Mouse (Mus musculus) embryonic facial prominence, embryonic 14.5 days (tissue): ENCODE results near the gene Ncaph2. TPM values are rescaled to one million over a fixed set of nuclear protein-coding genes. Genes with fewer than 3 reads are reported as not detected.
A peak's percentile ranks its signal among the peaks of the same experiment; 100 is the strongest.

Experiments used
- ATAC-seq: fragments of 200-750 bp; cut with Nextera tagmentation; 2 replicates; pipeline ENCODE4 v1.8.0; 2017; ENCODE audit warnings: low read depth, moderate number of reproducible peaks, moderate TSS enrichment
- DNase-seq: peaks from one replicate; pipeline ENCODE4 v3.0.0-alpha.2; 2015; ENCODE audit warnings: low spot score
- H3K27ac ChIP-seq: fragments of 300-500 bp; sonication (generic); replicated peaks from 2 replicates; pipeline ENCODE4 v1.5.1; 2014; ENCODE audit warnings: low read depth, mild to moderate bottlenecking, low read length, moderate library complexity
- H3K27me3 ChIP-seq: fragments of 300-500 bp; sonication (generic); replicated peaks from 2 replicates; pipeline ENCODE4 v1.6.1; 2014; ENCODE audit warnings: low read length; ENCODE audit not compliant: control insufficient read depth, insufficient read depth
- H3K36me3 ChIP-seq: fragments of 300-500 bp; sonication (generic); 2 replicates; pipeline ENCODE4 v1.6.1; 2014; ENCODE audit warnings: low read length, mixed read lengths; ENCODE audit not compliant: control insufficient read depth, insufficient read depth
- H3K4me1 ChIP-seq: fragments of 300-500 bp; sonication (generic); 2 replicates; pipeline ENCODE4 v1.6.1; 2014; ENCODE audit warnings: antibody characterized with exemption, low read length; ENCODE audit not compliant: control insufficient read depth, insufficient read depth
- H3K4me2 ChIP-seq: fragments of 300-500 bp; sonication (generic); 2 replicates; pipeline ENCODE4 v1.6.1; 2014; ENCODE audit warnings: low read depth, mild to moderate bottlenecking, low read length, moderate library complexity, mixed read lengths
- H3K4me3 ChIP-seq: fragments of 300-500 bp; sonication (generic); 2 replicates; pipeline ENCODE4 v1.5.1; 2014; ENCODE audit warnings: low read depth, mild to moderate bottlenecking, low read length
- H3K9ac ChIP-seq: fragments of 300-500 bp; sonication (generic); 2 replicates; pipeline ENCODE4 v1.6.1; 2014; ENCODE audit warnings: low read depth, mild to moderate bottlenecking, low read length, moderate library complexity, mixed read lengths
- H3K9me3 ChIP-seq: fragments of 300-500 bp; sonication (generic); 2 replicates; pipeline ENCODE4 v1.6.1; 2016; ENCODE audit warnings: low read length; ENCODE audit not compliant: control insufficient read depth
- WGBS: fragments of 180-500 bp; shearing (Covaris S2); extraction: QIAGEN DNeasy Blood & Tissue Kit; methylation state at CpG from one replicate; pipeline ENCODE4 v1.1.7; 2014; 5-methylcytosine and 5-hydroxymethylcytosine counted together
- polyA plus RNA-seq: library from polyadenylated mRNA; unstranded; fragments of >200 nt; fragmentation: Nextera tagmentation; extraction: Ambion mirVana; gene quantifications from 2 replicates; pipeline ENCODE4 v1.2.1, GENCODE M21; 2014

Gene Ncaph2
- polyA plus RNA-seq, 1 experiment from 2014 or later: 139 TPM

DNA sequence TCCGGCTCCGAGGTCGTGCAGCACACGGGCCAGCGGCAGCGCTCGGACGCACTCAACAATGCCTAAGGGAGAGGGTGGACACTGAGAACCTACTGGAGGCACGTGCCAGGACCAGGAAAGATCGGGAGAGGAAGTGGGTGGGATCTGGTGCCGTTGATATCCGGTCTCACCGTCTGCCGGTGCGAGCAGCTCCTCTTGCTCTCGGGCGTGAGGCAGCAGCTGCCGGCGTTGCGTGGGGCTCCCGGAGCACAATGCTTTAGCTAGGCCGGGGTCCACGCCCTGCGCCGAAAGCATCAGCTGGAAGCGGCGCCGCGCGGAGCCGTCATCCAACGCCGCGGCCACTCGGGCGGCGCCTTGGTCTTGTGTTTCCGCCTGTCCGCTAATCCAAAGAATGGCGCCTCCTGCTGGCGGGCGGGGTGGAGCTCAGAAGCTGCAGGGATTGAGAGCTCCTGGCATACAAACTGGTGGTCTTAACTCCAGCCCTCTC is 18.3 kb downstream of the Ncaph2 start, which contains the start of gene Sco2:
Sco2 (minus strand) TSS at position 85 of the 487 bp plus-strand sequence.
- Histone ChIP-seq H3K9me3 (no peaks in the 10 kb centered on the region), H3K36me3 (peaks cover 40% of the 10 kb centered on the region), H3K27me3 (peaks cover 35% of the 10 kb centered on the region), H3K9ac (peak within 1 kb of the TSS; percentile 84), H3K27ac (peak within 1 kb of the TSS; percentile 86), H3K4me3 (peak within 1 kb of the TSS; percentile 72), H3K4me2 (peak within 1 kb of the TSS; percentile 92), H3K4me1 (peaks cover 14% of the 10 kb centered on the region; the same call in 1 of the 2 replicates)
- 1% methylated on average over 26 of the region's 42 CpGs for WGBS
- ATAC-seq (peak; percentile 81), DNase-seq (peak; percentile 90)

GRCm38 (mm10) chr15:89374340-89374739 is 18.8 kb downstream of the Ncaph2 start:
- ATAC-seq (no peak), DNase-seq (no peak)
- Histone ChIP-seq H3K27ac (peak overlapping the region; percentile 86; the same call in 1 of the 2 replicates), H3K9ac (peak overlapping the region; percentile 84), H3K4me2 (peak overlapping the region; percentile 92), H3K27me3 (peaks cover 41% of the 10 kb centered on the region), H3K4me1 (peaks cover 19% of the 10 kb centered on the region; the same call in 1 of the 2 replicates), H3K4me3 (peak overlapping the region; percentile 72), H3K9me3 (no peaks in the 10 kb centered on the region), H3K36me3 (peaks cover 35% of the 10 kb centered on the region)
- 49% methylated on average over 9 of the region's 9 CpGs for WGBS

DNA sequence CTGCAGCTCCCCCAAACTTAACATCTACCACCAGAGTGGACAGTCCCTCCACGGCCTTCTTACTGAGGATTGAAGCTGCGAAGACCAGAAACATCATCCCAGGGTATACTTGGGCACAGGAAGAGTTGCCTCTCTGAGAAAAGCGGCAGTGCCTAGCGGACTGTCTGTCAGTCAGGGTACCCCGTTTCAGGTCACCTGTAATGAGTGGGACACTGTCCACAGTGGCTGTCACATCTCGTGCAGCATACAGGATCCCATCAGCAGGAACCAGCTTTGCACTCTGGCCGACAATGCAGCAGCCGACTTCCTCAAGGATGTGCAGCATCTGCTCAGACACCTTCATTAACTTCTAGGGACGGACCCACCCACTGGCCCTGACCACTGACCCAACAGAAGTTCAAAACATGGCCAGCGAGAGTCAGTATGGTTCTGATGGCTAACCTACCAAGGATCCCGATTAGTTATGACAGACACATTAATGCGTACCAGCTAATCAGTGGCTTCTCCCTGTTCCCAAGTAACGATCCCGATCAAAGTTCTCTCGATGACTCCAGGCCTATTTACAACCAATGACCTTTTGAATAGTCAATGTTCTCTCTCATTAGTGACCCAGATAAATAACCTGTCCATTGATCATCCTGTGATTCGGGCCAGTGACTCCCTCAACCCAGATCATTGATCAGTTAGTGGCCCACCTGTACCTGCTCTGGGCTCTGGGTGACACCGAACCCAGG is 19.4 kb downstream of the Ncaph2 start:
- Histone ChIP-seq H3K9me3 (no peaks in the 10 kb centered on the region), H3K36me3 (peaks cover 28% of the 10 kb centered on the region), H3K27me3 (peaks cover 47% of the 10 kb centered on the region), H3K27ac (no peak overlapping the region), H3K4me1 (peaks cover 20% of the 10 kb centered on the region; the same call in 1 of the 2 replicates), H3K4me3 (no peak overlapping the region), H3K9ac (no peak overlapping the region), H3K4me2 (peak overlapping the region; percentile 92; the same call in 1 of the 2 replicates)
- WGBS: 92% methylated on average over 17 of the region's 17 CpGs
- DNase-seq: no peak
- no peak for ATAC-seq

GRCm38 (mm10) chr15:89376040-89376439 is 20.5 kb downstream of the Ncaph2 start:
- peaks cover 58% of the 10 kb centered on the region for H3K27me3 ChIP-seq

GRCm38 (mm10) chr15:89376957-89377356 is 21.4 kb downstream of the Ncaph2 start, which contains the start of gene Tymp:
Gene Tymp, minus strand, starts transcription at chr15:89377039.
- Histone ChIP-seq H3K27me3 (peaks cover 59% of the 10 kb centered on the region), H3K9ac (no peak within 1 kb of the TSS)
- WGBS: 19% methylated on average over 16 of the region's 16 CpGs

More at GRCm38 (mm10) chr15:89376040-89376439, 20.5 kb downstream of the Ncaph2 start:
- Histone ChIP-seq H3K4me3 (no peak overlapping the region), H3K36me3 (peaks cover 18% of the 10 kb centered on the region), H3K4me2 (no peak overlapping the region), H3K27ac (no peak overlapping the region), H3K9me3 (no peaks in the 10 kb centered on the region), H3K4me1 (peaks cover 20% of the 10 kb centered on the region; the same call in 1 of the 2 replicates), H3K9ac (no peak overlapping the region)
- DNase-seq: no peak
- 88% methylated on average over 7 of the region's 7 CpGs for WGBS
- ATAC-seq: no peak

DNA sequence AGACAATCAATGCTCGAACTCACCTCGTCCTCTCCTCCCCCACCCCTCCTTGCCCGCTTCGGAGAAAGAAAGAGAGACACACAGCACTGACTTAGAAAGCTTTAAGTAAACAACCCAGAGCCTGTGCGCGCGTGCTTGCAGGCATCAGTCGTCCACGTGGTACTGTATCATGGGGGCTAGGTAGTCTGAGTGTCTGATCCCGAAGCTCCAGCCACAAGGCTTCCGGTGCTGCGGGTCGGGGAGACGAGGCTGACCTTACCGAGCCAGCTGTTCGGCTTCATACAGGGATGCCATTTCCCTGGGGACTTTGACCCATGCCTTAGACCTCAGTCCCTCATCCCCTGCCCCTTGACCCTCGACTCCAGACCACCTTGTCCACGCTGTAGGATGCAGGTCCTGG is 21.8 kb downstream of the Ncaph2 start:
- H3K36me3 ChIP-seq: peaks cover 4% of the 10 kb centered on the region
- no peak overlapping the region for H3K9ac ChIP-seq
- H3K9me3 ChIP-seq: no peaks in the 10 kb centered on the region
- peaks cover 20% of the 10 kb centered on the region; the same call in 1 of the 2 replicates for H3K4me1 ChIP-seq
- no peak overlapping the region for H3K4me2 ChIP-seq
- 6% methylated on average over 15 of the region's 18 CpGs for WGBS
- no peak for ATAC-seq
- no peak overlapping the region for H3K27ac ChIP-seq
- H3K27me3 ChIP-seq: peaks cover 59% of the 10 kb centered on the region
- no peak for DNase-seq
- no peak overlapping the region for H3K4me3 ChIP-seq

More at GRCm38 (mm10) chr15:89376957-89377356, 21.4 kb downstream of the Ncaph2 start, which contains the start of gene Tymp:
- Histone ChIP-seq H3K4me3 (no peak within 1 kb of the TSS), H3K4me2 (no peak within 1 kb of the TSS), H3K4me1 (peaks cover 20% of the 10 kb centered on the region; the same call in 1 of the 2 replicates), H3K36me3 (peaks cover 8% of the 10 kb centered on the region), H3K27ac (no peak within 1 kb of the TSS), H3K9me3 (no peaks in the 10 kb centered on the region)
- DNase-seq: no peak
- no peak for ATAC-seq

DNA sequence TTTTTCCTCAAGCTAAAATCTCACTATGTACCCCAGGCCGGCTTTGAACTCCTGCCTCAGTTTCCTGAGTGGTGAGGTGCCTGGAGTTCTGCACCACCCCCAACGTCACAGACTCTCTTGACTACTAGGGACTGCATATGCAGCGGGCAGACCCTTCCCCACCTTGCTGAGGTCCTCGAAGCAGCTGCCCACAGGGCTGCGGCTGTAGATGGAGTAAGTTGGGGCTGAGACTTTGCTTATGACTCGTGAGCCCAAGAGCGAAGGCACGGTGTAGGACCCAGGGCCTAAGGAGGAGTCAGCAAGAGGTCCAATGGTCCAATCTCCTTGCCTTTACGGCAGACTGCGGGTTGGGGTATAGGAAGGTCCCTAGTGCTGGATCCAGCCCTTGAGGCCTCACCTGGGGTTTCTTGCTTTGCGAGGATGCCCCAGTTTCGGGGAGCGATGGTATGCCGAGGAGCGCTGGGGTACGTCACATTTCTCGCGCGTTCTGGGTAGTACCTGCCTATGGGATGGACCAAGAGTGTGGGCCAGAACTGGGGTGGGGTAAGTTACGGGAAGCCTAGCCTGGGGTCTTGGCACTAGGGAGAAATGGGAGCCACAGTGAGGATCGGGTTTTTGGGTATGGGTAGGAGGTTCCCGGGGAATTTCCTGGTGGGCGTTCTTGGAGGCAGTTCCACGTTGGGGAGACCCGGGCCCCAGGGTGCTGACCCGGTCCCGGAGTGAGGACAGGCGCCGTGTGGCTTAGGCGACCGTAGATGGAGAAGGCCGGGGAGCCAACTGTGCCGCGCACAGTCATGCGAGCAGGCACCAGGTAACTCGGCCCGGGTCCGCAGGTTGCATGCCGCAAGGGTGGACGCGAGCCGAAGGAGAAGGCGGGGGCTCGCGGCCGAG is 22.7 kb downstream of the Ncaph2 start:
- Histone ChIP-seq H3K4me3 (peak overlapping the region; percentile 39), H3K27ac (no peak overlapping the region), H3K27me3 (peaks cover 59% of the 10 kb centered on the region), H3K9ac (peak overlapping the region; percentile 45), H3K36me3 (no peaks in the 10 kb centered on the region), H3K4me2 (peak overlapping the region; percentile 71), H3K9me3 (no peaks in the 10 kb centered on the region), H3K4me1 (peaks cover 17% of the 10 kb centered on the region; the same call in 1 of the 2 replicates)
- DNase-seq (no peak), ATAC-seq (no peak)
- WGBS: 12% methylated on average over 34 of the region's 46 CpGs

DNA sequence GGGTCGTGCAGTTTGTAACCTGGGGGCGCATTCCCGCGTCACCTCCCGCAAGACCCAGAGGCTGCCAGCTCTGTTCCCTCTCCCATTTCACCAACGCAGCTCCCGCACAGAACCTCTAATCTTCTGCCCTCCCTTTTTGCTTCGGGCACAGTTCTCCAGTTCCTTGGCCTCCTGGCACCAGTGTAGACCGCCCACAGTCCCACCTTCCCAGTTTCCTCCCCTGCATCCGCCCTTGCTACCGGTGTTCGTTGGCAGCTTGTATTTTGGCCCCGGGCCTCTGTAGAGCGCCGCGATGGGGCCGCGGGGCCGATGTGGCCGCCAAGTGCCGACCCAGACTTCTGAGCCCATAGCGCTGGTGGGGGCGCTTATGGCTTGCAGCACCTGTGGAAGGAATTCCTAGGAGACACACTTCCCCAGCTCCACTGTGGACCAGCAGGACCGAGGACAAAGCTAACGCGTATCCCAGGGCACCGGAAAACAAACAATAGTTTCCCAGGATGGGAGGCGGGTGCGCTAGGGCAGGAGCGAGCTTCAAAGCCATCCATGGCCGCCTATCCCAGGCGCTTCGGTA is 23.4 kb downstream of the Ncaph2 start, which contains the start of gene Odf3b:
Odf3b (minus strand) TSS at position 452 of the 571 bp plus-strand sequence.
- DNase-seq (no peak), ATAC-seq (no peak)
- Histone ChIP-seq H3K4me2 (peak within 1 kb of the TSS; percentile 71), H3K27ac (no peak within 1 kb of the TSS), H3K4me1 (peaks cover 17% of the 10 kb centered on the region; the same call in 1 of the 2 replicates), H3K4me3 (peak within 1 kb of the TSS; percentile 39), H3K36me3 (no peaks in the 10 kb centered on the region), H3K27me3 (peaks cover 59% of the 10 kb centered on the region), H3K9me3 (no peaks in the 10 kb centered on the region), H3K9ac (peak within 1 kb of the TSS; percentile 45)
- WGBS: under 1% methylated on average over 28 of the region's 33 CpGs
